Mouse (Mus musculus) forebrain, embryonic 16.5 days (tissue): Measurements from ENCODE around the gene Rufy1. TPM values are rescaled to one million over a fixed set of nuclear protein-coding genes. Genes with fewer than 3 reads are reported as not detected.
"Not testable (repeated sequence)": the region's sequence is repeated elsewhere in the genome, so short reads cannot be mapped to it uniquely, and the experiment has no call there.

Experiments
- ATAC-seq: fragments of 200-750 bp; cut with Nextera tagmentation; 2 replicates; pipeline ENCODE4 v1.8.0; 2017; ENCODE audit warnings: mild to moderate bottlenecking, moderate library complexity
- H3K27ac ChIP-seq: fragments of 300-500 bp; sonication (generic); 2 replicates; pipeline ENCODE4 v1.5.1; 2014; ENCODE audit warnings: low read length, control low read depth
- H3K27me3 ChIP-seq: fragments of 300-500 bp; sonication (generic); replicated peaks from 2 replicates; pipeline ENCODE4 v1.6.1; 2014; ENCODE audit warnings: low read length; ENCODE audit not compliant: control insufficient read depth, insufficient read depth
- H3K36me3 ChIP-seq: fragments of 300-500 bp; sonication (generic); 2 replicates; pipeline ENCODE4 v1.6.1; 2014; ENCODE audit not compliant: control insufficient read depth, insufficient read depth
- H3K4me1 ChIP-seq: fragments of 300-500 bp; sonication (generic); replicated peaks from 2 replicates; pipeline ENCODE4 v1.6.1; 2014; ENCODE audit warnings: low read length; ENCODE audit not compliant: control insufficient read depth, insufficient read depth
- H3K4me2 ChIP-seq: fragments of 300-500 bp; sonication (generic); 2 replicates; pipeline ENCODE4 v1.6.1; 2014; ENCODE audit warnings: mild to moderate bottlenecking, low read length, control low read depth
- H3K4me3 ChIP-seq: fragments of 300-500 bp; sonication (generic); replicated peaks from 2 replicates; pipeline ENCODE4 v1.5.1; 2014; ENCODE audit warnings: mild to moderate bottlenecking, low read length, control low read depth
- H3K9ac ChIP-seq: fragments of 300-500 bp; sonication (generic); replicated peaks from 2 replicates; pipeline ENCODE4 v1.6.1; 2014; ENCODE audit warnings: low read depth, low read length, control low read depth
- H3K9me3 ChIP-seq: fragments of 300-500 bp; sonication (generic); 2 replicates; pipeline ENCODE4 v1.6.1; 2016; ENCODE audit warnings: low read length; ENCODE audit not compliant: control insufficient read depth
- WGBS: fragments of 180-500 bp; shearing (Covaris S2); extraction: QIAGEN DNeasy Blood & Tissue Kit; methylation state at CpG from one replicate; pipeline ENCODE4 v1.1.7; 2014; 5-methylcytosine and 5-hydroxymethylcytosine counted together
- polyA plus RNA-seq: library from polyadenylated mRNA; unstranded; fragments of >200 nt; fragmentation: Nextera tagmentation; extraction: Ambion mirVana; gene quantifications from 2 replicates; pipeline ENCODE4 v1.2.1, GENCODE M21; 2015

Gene Rufy1
- polyA plus RNA-seq, 1 experiment from 2014 or later: 31.2 TPM

DNA sequence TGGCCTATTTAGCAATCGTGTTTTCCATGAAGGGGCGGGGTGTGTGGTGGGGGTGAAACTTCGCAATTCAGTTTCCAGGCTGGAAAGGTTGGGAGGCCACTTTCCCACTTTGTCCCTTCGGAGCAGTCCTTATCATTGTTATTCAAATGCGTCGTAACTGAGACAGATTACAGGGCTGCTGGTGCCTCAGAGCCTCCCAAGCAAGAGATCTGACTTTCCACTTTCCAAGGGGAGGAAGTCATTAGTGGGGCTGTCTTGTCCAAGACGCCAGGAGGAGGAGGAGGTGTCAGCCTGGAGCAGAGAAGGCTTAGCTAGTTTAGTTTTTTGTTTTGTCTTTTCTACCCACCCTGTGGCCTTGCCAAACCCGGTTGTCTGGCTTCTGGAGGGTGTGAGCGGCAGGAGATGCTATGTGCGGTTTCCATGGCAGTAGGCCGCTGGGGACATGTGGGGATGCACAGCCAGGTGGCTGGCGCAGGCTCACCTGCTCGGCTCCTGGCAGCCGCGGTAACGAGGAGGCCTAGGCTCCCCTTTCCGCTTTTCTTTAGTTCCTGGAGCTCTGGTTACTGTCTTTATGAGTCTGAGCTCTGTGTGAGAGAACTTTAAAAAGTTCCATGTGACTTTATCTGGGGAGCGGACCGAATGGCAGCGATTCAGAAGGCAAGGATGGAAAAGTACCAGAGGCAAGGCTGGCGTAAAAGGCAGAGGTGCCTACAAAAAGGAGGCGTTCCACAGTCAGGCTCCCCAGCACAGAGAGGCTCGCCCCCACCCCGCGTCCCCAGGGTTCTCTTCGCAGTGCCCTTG is 26.4 kb upstream of the Rufy1 start:
- H3K27me3 ChIP-seq: no peaks in the 10 kb centered on the region
- H3K9ac ChIP-seq: no peak overlapping the region
- WGBS: 2% methylated on average over 26 of the region's 26 CpGs
- H3K36me3 ChIP-seq: no peaks in the 10 kb centered on the region
- peak overlapping the region; percentile 29 for H3K4me2 ChIP-seq
- ATAC-seq: peak; percentile 60
- H3K27ac ChIP-seq: peak overlapping the region; percentile 71
- no peak overlapping the region for H3K4me3 ChIP-seq
- peaks cover 15% of the 10 kb centered on the region for H3K4me1 ChIP-seq
- H3K9me3 ChIP-seq: 0 out of 2 replicates have a peak, but pooled peaks cover 3% of the 10 kb centered on the region

DNA sequence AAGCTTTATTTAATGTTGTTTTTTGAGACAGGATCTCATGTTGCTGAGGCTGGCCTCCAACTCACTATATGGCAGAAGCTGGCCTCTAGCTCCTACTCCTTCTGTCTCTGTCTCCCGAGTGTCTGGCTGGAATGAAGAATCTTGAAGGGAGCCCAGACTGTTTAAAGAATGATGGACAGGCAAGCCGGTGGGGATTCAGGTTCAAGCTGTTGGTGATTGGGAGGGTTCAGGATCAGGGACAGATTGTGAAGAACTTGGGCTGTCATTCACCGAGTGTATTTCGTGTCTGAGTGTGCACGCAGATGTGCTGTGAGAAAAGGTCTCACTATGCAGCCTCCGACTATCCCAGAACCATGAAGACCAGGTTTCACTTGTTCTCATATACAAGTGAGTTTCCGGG is 25.5 kb upstream of the Rufy1 start:
- Histone ChIP-seq H3K4me2 (no peak overlapping the region), H3K36me3 (no peaks in the 10 kb centered on the region), H3K4me3 (no peak overlapping the region), H3K27ac (peak overlapping the region; percentile 71), H3K9me3 (0 out of 2 replicates have a peak, but pooled peaks cover 3% of the 10 kb centered on the region), H3K4me1 (peaks cover 15% of the 10 kb centered on the region), H3K9ac (no peak overlapping the region), H3K27me3 (no peaks in the 10 kb centered on the region)
- peak; percentile 74 for ATAC-seq
- WGBS: 29% methylated on average over 7 of the region's 7 CpGs

GRCm38 (mm10) chr11:50454934-50455333 is 24.0 kb upstream of the Rufy1 start:
- 35% methylated on average over 6 of the region's 6 CpGs for WGBS

GRCm38 (mm10) chr11:50450236-50450635 is 19.3 kb upstream of the Rufy1 start:
- peaks cover 2% of the 10 kb centered on the region for H3K4me1 ChIP-seq
- 0 out of 2 replicates have a peak, but pooled peaks cover 3% of the 10 kb centered on the region for H3K9me3 ChIP-seq
- H3K9ac ChIP-seq: no peak overlapping the region
- no peaks in the 10 kb centered on the region for H3K36me3 ChIP-seq
- no peak overlapping the region for H3K4me3 ChIP-seq
- H3K4me2 ChIP-seq: no peak overlapping the region
- no peaks in the 10 kb centered on the region for H3K27me3 ChIP-seq
- H3K27ac ChIP-seq: no peak overlapping the region
- 71% methylated on average over 9 of the region's 9 CpGs for WGBS
- ATAC-seq: no peak

More at GRCm38 (mm10) chr11:50454934-50455333, 24.0 kb upstream of the Rufy1 start:
- 0 out of 2 replicates have a peak, but pooled peaks cover 3% of the 10 kb centered on the region for H3K9me3 ChIP-seq
- H3K4me1 ChIP-seq: peaks cover 15% of the 10 kb centered on the region
- no peak for ATAC-seq
- no peak overlapping the region for H3K9ac ChIP-seq
- H3K4me3 ChIP-seq: no peak overlapping the region
- no peak overlapping the region for H3K27ac ChIP-seq
- H3K36me3 ChIP-seq: no peaks in the 10 kb centered on the region
- H3K4me2 ChIP-seq: no peak overlapping the region
- H3K27me3 ChIP-seq: no peaks in the 10 kb centered on the region

- ATAC-seq, H3K4me1 ChIP-seq, H3K9me3 ChIP-seq, H3K27me3 ChIP-seq, H3K9ac ChIP-seq, H3K27ac ChIP-seq, H3K4me3 ChIP-seq, H3K36me3 ChIP-seq, H3K4me2 ChIP-seq: not testable (repeated sequence)
- WGBS: 34% methylated on average over 6 of the region's 8 CpGs
Measured at GRCm38 (mm10) chr11:50448163-50448562, 17.2 kb upstream of the Rufy1 start.

- Histone ChIP-seq H3K27me3 (no peaks in the 10 kb centered on the region), H3K9me3 (no peaks in the 10 kb centered on the region), H3K4me3 (no peak overlapping the region), H3K36me3 (no peaks in the 10 kb centered on the region), H3K4me2 (no peak overlapping the region), H3K9ac (no peak overlapping the region), H3K27ac (no peak overlapping the region), H3K4me1 (no peaks in the 10 kb centered on the region)
- 76% methylated on average over 5 of the region's 5 CpGs for WGBS
- ATAC-seq: no peak; the same call in 1 of the 2 replicates
Measured at GRCm38 (mm10) chr11:50443259-50444065, 12.5 kb upstream of the Rufy1 start.

DNA sequence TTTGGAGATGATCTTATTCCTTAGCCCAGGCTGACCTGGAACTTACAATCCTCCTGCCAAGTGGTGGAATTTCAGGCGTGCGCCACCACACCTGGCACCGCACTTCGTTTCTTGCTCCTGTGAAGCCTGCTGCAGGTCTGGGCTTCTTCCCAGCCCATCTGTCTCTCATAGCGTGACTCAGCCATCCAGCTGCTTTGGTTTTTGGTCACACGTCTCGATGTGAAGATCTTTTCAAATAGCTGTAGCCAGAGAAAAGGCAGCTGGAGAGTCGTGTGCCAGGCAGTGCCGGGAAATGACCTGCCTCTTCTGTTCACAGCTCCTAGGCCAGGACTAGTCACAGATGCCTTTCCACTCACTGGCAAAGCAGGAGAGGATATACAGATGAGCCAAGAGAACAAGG is 10.7 kb upstream of the Rufy1 start:
- no peak overlapping the region for H3K4me2 ChIP-seq
- no peaks in the 10 kb centered on the region for H3K9me3 ChIP-seq
- 59% methylated on average over 9 of the region's 9 CpGs for WGBS
- H3K27me3 ChIP-seq: no peaks in the 10 kb centered on the region
- H3K9ac ChIP-seq: no peak overlapping the region
- no peak overlapping the region for H3K27ac ChIP-seq
- H3K4me1 ChIP-seq: no peaks in the 10 kb centered on the region
- no peak for ATAC-seq
- H3K36me3 ChIP-seq: no peaks in the 10 kb centered on the region
- no peak overlapping the region for H3K4me3 ChIP-seq

- Histone ChIP-seq H3K27me3 (no peaks in the 10 kb centered on the region), H3K9ac (no peak overlapping the region), H3K4me3 (no peak overlapping the region), H3K4me2 (no peak overlapping the region), H3K9me3 (no peaks in the 10 kb centered on the region), H3K36me3 (no peaks in the 10 kb centered on the region), H3K4me1 (no peaks in the 10 kb centered on the region), H3K27ac (no peak overlapping the region)
- ATAC-seq: no peak
- 81% methylated on average over 6 of the region's 6 CpGs for WGBS
Measured at GRCm38 (mm10) chr11:50440691-50441090, 9.8 kb upstream of the Rufy1 start.

DNA sequence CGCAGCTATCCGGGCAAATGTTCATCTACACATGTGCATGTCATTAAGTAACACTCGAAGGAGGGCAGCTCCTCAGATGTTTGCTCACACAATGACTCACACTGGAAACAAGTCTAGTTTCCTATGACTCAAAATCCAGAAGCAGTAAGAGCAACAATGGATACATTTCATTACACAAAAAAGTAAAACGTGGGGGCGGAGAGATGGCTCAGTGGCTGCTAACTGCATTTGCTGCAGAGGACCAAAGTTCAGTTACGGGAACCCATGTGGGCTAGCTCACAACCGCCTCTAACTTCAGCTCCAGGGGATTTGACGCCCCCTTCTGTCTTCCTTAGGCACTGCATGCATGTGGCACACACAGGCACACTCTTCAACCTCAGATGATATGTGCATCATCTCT is 8.9 kb upstream of the Rufy1 start:
- Histone ChIP-seq H3K4me1 (no peaks in the 10 kb centered on the region), H3K36me3 (no peaks in the 10 kb centered on the region), H3K9ac (no peak overlapping the region), H3K9me3 (no peaks in the 10 kb centered on the region), H3K4me2 (no peak overlapping the region), H3K27me3 (no peaks in the 10 kb centered on the region), H3K4me3 (no peak overlapping the region), H3K27ac (no peak overlapping the region)
- WGBS: 69% methylated on average over 8 of the region's 8 CpGs
- no peak for ATAC-seq
